Mouse (Mus musculus): ENCODE results near the gene Slc4a3. TPM values are rescaled to one million over a fixed set of nuclear protein-coding genes. Genes with fewer than 3 reads are reported as not detected.

Gene Slc4a3
- total RNA-seq, 2 experiments from 2014 or later = 7.2 to 11.9 TPM

GRCm38 (mm10) chr1:75533325-75534252 is 12.5 kb upstream of the Slc4a3 start:
- intact Hi-C loops (cut with DNase I) = no loop called here

GRCm38 (mm10) chr1:75537587-75537986 is 8.5 kb upstream of the Slc4a3 start:
- no peak overlapping the region for H3K4me3 ChIP-seq
- intact Hi-C loops (cut with DNase I) = no loop called here
- no peak overlapping the region for H3K27ac ChIP-seq
- DNase-seq = no peak
- no peak for TF ChIP-seq CTCF (IDR thresholded peaks at IDR 0.05)

More at GRCm38 (mm10) chr1:75533325-75534252, 12.5 kb upstream of the Slc4a3 start:
- no peak overlapping the region for H3K27ac ChIP-seq
- H3K4me3 ChIP-seq = no peak overlapping the region
- no peak for TF ChIP-seq CTCF (IDR thresholded peaks at IDR 0.05)
- DNase-seq = no peak

DNA sequence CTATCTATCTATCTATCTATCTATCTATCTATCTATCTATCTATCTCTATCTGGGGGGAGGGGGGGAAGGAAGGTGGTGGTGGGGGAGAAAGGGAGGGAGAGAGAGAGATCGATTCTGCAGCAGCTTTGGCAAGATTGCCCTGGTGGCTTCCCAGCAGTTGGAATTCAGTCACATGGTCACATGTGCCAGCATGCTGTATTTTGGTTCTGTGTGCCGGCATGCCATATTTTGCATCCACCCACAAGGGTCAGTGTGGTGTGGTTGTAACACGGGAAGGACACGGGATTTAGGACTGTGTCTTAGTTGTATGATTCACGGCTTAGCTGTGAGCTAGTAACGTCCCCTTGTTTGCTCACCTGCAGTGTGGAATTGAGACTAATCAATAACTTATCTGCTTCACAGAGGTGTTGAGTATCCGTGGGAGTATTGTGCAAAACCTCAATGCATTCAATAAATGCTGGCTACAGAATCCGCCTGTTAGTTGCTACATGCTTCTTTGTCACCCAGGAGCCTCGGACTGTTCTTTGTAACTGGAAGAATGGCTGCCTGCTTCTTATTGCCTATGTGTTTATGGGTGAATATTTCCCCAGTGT is 7.4 kb upstream of the Slc4a3 start:
- no peak for DNase-seq
- Histone ChIP-seq H3K27ac (peak overlapping the region; percentile 79), H3K4me3 (no peak overlapping the region)
- no peak for TF ChIP-seq CTCF (IDR thresholded peaks at IDR 0.05)
- intact Hi-C loops (cut with DNase I) = no loop called here

DNA sequence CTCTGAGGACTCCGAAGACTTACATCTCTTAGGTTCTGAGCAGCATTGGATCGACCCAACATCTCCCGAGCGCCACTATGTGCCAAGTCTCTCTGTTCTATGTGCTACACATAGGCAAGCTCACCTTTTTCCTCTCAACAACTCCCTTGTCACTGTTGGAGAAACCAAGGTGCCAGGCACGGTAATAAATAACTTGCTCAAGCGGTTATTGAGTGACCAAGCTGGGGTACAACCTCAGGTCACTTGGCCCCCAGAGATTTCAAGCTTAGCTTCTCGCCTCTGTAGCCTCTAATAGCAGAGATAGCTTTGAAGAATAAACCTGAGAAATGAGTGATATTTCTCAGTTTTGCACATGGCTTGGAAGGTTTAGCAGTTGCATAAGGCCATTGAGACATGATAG is 4.6 kb upstream of the Slc4a3 start:
- intact Hi-C loops (cut with DNase I) = no loop called here
- Histone ChIP-seq H3K27ac (no peak overlapping the region), H3K4me3 (no peak overlapping the region)
- DNase-seq = no peak
- TF ChIP-seq CTCF (IDR thresholded peaks at IDR 0.05) = no peak

- DNase-seq = no peak
- intact Hi-C loops (cut with DNase I) = no loop called here
- no peak overlapping the region for H3K4me3 ChIP-seq
- TF ChIP-seq CTCF (IDR thresholded peaks at IDR 0.05) = no peak
- H3K27ac ChIP-seq = no peak overlapping the region
These were observed 1.7 kb upstream of the Slc4a3 start for GRCm38 (mm10) chr1:75544351-75544750.

- TF ChIP-seq CTCF (IDR thresholded peaks at IDR 0.05) = no peak
- H3K4me3 ChIP-seq = peak overlapping the region; percentile 85; the same call in 1 of the 2 replicates
- no peak for DNase-seq
- no peak overlapping the region; the same call in 1 of the 2 replicates for H3K27ac ChIP-seq
- intact Hi-C loops (cut with DNase I) = loop anchor here (5.0 kb wide), 1 partner anchor 40 kb away; the partner anchor contains the start of genes Inha and Obsl1
These were observed 1.3 kb downstream of the Slc4a3 start for GRCm38 (mm10) chr1:75547351-75547750.

DNA sequence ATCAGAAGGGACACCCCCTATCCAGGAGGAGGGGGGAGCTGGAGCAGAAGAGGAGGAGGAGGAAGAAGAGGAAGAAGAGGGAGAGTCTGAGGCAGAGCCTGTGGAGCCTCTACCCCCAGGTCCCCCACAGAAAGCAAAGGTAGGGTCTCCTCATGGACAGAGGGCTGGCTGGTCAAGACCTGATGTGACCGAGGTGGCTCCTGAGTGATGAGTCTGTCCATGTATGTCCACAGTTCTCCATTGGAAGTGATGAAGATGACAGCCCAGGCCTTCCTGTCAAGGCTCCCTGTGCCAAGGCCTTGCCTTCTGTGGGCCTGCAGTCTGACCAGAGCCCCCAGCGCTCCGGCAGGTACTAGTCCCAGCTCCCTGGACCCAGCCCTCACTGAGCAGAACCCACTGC is 2.0 kb downstream of the Slc4a3 start:
- intact Hi-C loops (cut with DNase I) = loop anchor here (5.0 kb wide), 1 partner anchor 41 kb away; the partner anchor contains the start of genes Inha and Obsl1
- H3K4me3 ChIP-seq = no peak overlapping the region
- no peak overlapping the region for H3K27ac ChIP-seq
- DNase-seq = no peak
- no peak for TF ChIP-seq CTCF (IDR thresholded peaks at IDR 0.05)

DNA sequence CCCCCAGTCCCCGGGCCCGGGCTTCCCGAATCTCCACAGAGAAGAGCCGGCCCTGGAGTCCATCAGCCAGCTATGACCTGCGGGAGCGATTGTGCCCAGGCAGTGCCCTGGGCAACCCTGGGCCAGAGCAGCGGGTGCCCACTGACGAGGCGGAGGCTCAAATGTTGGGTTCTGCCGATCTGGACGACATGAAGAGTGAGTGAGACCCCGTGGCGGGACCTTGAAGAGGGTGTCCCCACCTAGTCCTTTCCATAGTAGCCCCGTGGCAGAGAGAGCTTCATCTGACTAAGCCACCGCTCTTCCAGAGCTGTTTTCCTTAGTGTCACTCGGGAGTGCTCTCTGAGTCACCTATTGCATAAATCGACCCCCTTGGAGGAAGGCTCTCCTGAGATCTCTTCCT is 2.8 kb downstream of the Slc4a3 start:
- no peak for DNase-seq
- intact Hi-C loops (cut with DNase I) = loop anchor here (5.0 kb wide), 1 partner anchor 42 kb away; the partner anchor contains the start of genes Inha and Obsl1
- no peak for TF ChIP-seq CTCF (IDR thresholded peaks at IDR 0.05)
- no peak overlapping the region for H3K27ac ChIP-seq
- H3K4me3 ChIP-seq = no peak overlapping the region

GRCm38 (mm10) chr1:75549289-75550279 is 3.5 kb downstream of the Slc4a3 start:
- no peak overlapping the region for H3K27ac ChIP-seq
- intact Hi-C loops (cut with DNase I) = loop anchor here (5.0 to 10.0 kb wide), 2 partner anchors 42 to 215 kb away; partner anchors contain the start of genes Inha and Obsl1
- DNase-seq = peak; percentile 45

GRCm38 (mm10) chr1:75550586-75550985 is 4.5 kb downstream of the Slc4a3 start:
- H3K4me3 ChIP-seq = no peak overlapping the region
- no peak for TF ChIP-seq CTCF (IDR thresholded peaks at IDR 0.05)

More at GRCm38 (mm10) chr1:75549289-75550279, 3.5 kb downstream of the Slc4a3 start:
- no peak overlapping the region for H3K4me3 ChIP-seq
- TF ChIP-seq CTCF (IDR thresholded peaks at IDR 0.05) = no peak

DNA sequence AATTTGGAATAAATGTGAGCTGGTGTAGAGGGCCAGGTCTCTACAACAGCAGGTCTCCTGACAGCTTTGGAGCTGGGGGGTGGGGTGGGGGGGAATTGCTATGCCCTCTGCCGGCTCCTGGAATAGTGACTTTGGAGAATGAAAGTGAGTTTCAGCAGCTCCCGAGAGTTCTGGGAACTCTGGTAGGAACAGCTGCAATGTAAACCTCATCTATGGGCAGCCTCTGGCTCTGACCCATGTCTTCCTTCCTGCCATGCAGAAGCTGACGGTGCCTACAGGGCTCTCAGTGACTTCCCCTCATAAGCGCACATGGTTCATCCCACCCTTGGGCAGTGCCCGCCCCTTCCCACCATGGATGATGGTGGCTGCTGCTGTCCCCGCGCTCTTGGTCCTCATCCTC is 9.6 kb downstream of the Slc4a3 start:
- no peak for DNase-seq
- intact Hi-C loops (cut with DNase I) = loop anchor here (10.0 kb wide), 1 partner anchor 221 kb away; no protein-coding TSS in a partner anchor

More at GRCm38 (mm10) chr1:75550586-75550985, 4.5 kb downstream of the Slc4a3 start:
- no peak for DNase-seq
- H3K27ac ChIP-seq = no peak overlapping the region
- intact Hi-C loops (cut with DNase I) = loop anchor here (10.0 kb wide), 1 partner anchor 216 kb away; no protein-coding TSS in a partner anchor

More for the DNA sequence above, 9.6 kb downstream of the Slc4a3 start:
- Histone ChIP-seq H3K4me3 (no peak overlapping the region), H3K27ac (no peak overlapping the region)
- TF ChIP-seq CTCF (IDR thresholded peaks at IDR 0.05) = no peak
